9 mouse cellular contexts compared by ENCODE assay signal in the genomic region with DNA sequence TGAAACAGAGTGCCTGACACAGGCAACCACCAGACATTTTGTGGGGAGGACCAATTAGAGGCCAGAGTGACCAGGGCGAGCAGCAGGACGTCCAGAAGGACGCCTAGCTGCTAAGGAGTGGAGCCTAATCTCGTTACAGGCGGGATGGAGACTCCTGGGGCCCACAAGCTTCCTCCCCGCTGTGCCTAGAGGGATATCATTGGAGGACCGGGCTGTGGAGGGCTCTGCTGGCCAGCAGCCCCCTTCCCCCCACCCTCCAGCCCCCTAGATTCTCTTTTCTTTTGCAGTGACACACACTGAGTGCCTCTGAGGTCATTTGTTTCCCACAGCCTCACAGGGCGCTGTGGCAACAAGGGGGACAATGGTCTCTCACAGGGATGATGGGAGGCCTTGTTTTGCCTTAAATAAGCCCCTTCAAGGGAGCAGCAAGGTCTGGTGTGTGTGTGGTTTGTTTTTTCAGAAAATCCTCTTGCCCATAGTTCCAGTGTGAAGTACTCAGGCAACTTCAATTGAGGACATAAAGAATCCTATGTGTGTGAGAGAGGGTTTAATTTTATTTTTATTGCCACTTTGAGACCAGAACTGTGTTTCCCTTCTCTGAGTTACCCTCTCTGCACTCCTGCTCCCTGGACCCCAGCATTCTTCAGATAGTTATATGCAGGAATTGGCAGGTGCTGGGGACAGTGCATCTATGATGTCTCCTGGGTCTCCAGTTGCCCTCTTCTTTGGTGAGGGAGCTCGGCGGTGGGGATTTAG.
DNase-seq lines count a peak whose midpoint lies in the region; ATAC-seq lines count a peak whose summit lies in the region.
"Had no signal": no experiment of that assay in that cellular context is flagged by ENCODE, and none has a peak within 500 bp of the region (broad histone marks: within the 10 kb centered on the region; RNA-seq: fewer than 3 reads in every experiment).

No protein-coding gene starts in this region.

- peak overlapping the region; percentile 50 for H3K27ac ChIP-seq in heart, embryonic 13.5 days (replicated peaks)
- H3K27ac ChIP-seq in hindbrain, embryonic 11.5 days (ENCODE audit: low read depth, low read length): peak overlapping the region; percentile 93
- peak overlapping the region; percentile 88 for H3K27ac ChIP-seq in midbrain, embryonic 13.5 days
- no peak overlapping the region for H3K27ac ChIP-seq in liver, embryonic 11.5 days (ENCODE audit: low read depth, low read length)

- H3K9me3 ChIP-seq in heart, embryonic 13.5 days: no peaks in the 10 kb centered on the region
- H3K9me3 ChIP-seq in hindbrain, embryonic 11.5 days (ENCODE audit: control insufficient read depth, low read length): no peaks in the 10 kb centered on the region
- no peaks in the 10 kb centered on the region for H3K9me3 ChIP-seq in midbrain, embryonic 13.5 days
- H3K9me3 ChIP-seq in liver, embryonic 11.5 days (ENCODE audit: control insufficient read depth, low read length): no peaks in the 10 kb centered on the region

- H3K4me1 ChIP-seq in heart, embryonic 13.5 days: peaks cover 14% of the 10 kb centered on the region
- peaks cover 7% of the 10 kb centered on the region for H3K4me1 ChIP-seq in hindbrain, embryonic 11.5 days (replicated peaks; ENCODE audit: control insufficient read depth, insufficient read depth, low read length)
- peaks cover 46% of the 10 kb centered on the region for H3K4me1 ChIP-seq in midbrain, embryonic 13.5 days (replicated peaks)
- no peaks in the 10 kb centered on the region for H3K4me1 ChIP-seq in liver, embryonic 11.5 days (replicated peaks; ENCODE audit: control insufficient read depth, insufficient read depth, low read length)

- DNase-seq in heart, postnatal 25 days (ENCODE audit: low spot score): no peak
- peak; percentile 84 for DNase-seq in embryo, embryonic 10 days (ENCODE audit: low spot score)
- DNase-seq in hindbrain, embryonic 11.5 days (ENCODE audit: low spot score): peak; percentile 66
- DNase-seq in liver, embryonic 11.5 days (ENCODE audit: low spot score): no peak
- DNase-seq in gastrocnemius, postnatal 10 days: no peak
- no peak for DNase-seq in left cerebral cortex, adult 11 months (ENCODE audit: low spot score)
- DNase-seq: cerebellum, postnatal 14 days had no signal

- H3K27me3 ChIP-seq in heart, embryonic 13.5 days (replicated peaks): no peaks in the 10 kb centered on the region
- no peaks in the 10 kb centered on the region for H3K27me3 ChIP-seq in hindbrain, embryonic 11.5 days (ENCODE audit: control insufficient read depth, insufficient read depth, low read length)
- no peaks in the 10 kb centered on the region for H3K27me3 ChIP-seq in midbrain, embryonic 13.5 days
- H3K27me3 ChIP-seq in liver, embryonic 11.5 days (replicated peaks; ENCODE audit: control insufficient read depth, insufficient read depth, low read length): no peaks in the 10 kb centered on the region

- no peaks in the 10 kb centered on the region for H3K36me3 ChIP-seq in heart, embryonic 13.5 days
- H3K36me3 ChIP-seq in hindbrain, embryonic 11.5 days (ENCODE audit: control insufficient read depth, insufficient read depth, low read length): no peaks in the 10 kb centered on the region
- H3K36me3 ChIP-seq in midbrain, embryonic 13.5 days: no peaks in the 10 kb centered on the region
- no peaks in the 10 kb centered on the region for H3K36me3 ChIP-seq in liver, embryonic 11.5 days (ENCODE audit: control insufficient read depth, insufficient read depth, low read length)

- H3K9ac ChIP-seq in heart, embryonic 13.5 days: peak overlapping the region; percentile 64
- no peak overlapping the region for H3K9ac ChIP-seq in hindbrain, embryonic 11.5 days (ENCODE audit: low read depth, low read length)
- no peak overlapping the region for H3K9ac ChIP-seq in midbrain, embryonic 13.5 days (replicated peaks)
- H3K9ac ChIP-seq in liver, embryonic 11.5 days (ENCODE audit: low read depth, low read length): no peak overlapping the region

- H3K4me3 ChIP-seq in heart, embryonic 13.5 days: no peak overlapping the region
- H3K4me3 ChIP-seq in hindbrain, embryonic 11.5 days (ENCODE audit: low read depth, low read length): no peak overlapping the region
- no peak overlapping the region for H3K4me3 ChIP-seq in midbrain, embryonic 13.5 days (replicated peaks)
- no peak overlapping the region for H3K4me3 ChIP-seq in liver, embryonic 11.5 days (ENCODE audit: low read depth, low read length)

- ATAC-seq in heart, embryonic 13.5 days (ENCODE audit: extremely low read depth, insufficient number of reproducible peaks, low FRiP score, low TSS enrichment): no peak
- peak; percentile 92 for ATAC-seq in hindbrain, embryonic 11.5 days (ENCODE audit: low FRiP score)
- peak; percentile 92 for ATAC-seq in midbrain, embryonic 13.5 days
- no peak for ATAC-seq in liver, embryonic 11.5 days (replicated peaks; ENCODE audit: low FRiP score)

- 30% methylated on average over 10 of the region's 10 CpGs for WGBS in heart, embryonic 13.5 days
- WGBS in hindbrain, embryonic 11.5 days: 11% methylated on average over 10 of the region's 10 CpGs
- WGBS in midbrain, embryonic 13.5 days: 1% methylated on average over 10 of the region's 10 CpGs
- WGBS in liver, embryonic 11.5 days: 47% methylated on average over 10 of the region's 10 CpGs

- intact Hi-C loops in heart, postnatal 25 days (cut with DNase I): no loop called here

- H3K4me2 ChIP-seq in heart, embryonic 13.5 days: no peak overlapping the region
- no peak overlapping the region for H3K4me2 ChIP-seq in hindbrain, embryonic 11.5 days (replicated peaks; ENCODE audit: low read depth, low read length)
- H3K4me2 ChIP-seq in midbrain, embryonic 13.5 days (replicated peaks): no peak overlapping the region
- H3K4me2 ChIP-seq in liver, embryonic 11.5 days: no peak overlapping the region

Comparison
In these comparisons a context has a peak if more than half of its experiments do, and no peak if none do; other contexts are left out.
1. ATAC-seq: peak in hindbrain, embryonic 11.5 days (single experiment) and midbrain, embryonic 13.5 days (single experiment); none in heart, embryonic 13.5 days (single experiment) and liver, embryonic 11.5 days (single experiment).
2. DNase-seq: peak in embryo, embryonic 10 days (single experiment) and hindbrain, embryonic 11.5 days (single experiment); none in heart, postnatal 25 days (single experiment), liver, embryonic 11.5 days (single experiment), gastrocnemius, postnatal 10 days (single experiment) and left cerebral cortex, adult 11 months (single experiment).